Mouse (Mus musculus) MEL (cell line): ENCODE data around the gene 6430548M08Rik. TPM values are rescaled to one million over a fixed set of nuclear protein-coding genes. Genes with fewer than 3 reads are reported as not detected.

ENCODE experiments used
- DNase-seq: peaks from one replicate; pipeline ENCODE4 v3.0.0; 2011; ENCODE audit warnings: low read depth, low spot score
- H3K27ac ChIP-seq: 2 replicates; pipeline ENCODE4 v1.5.1; 2012; ENCODE audit warnings: low read depth, mild to moderate bottlenecking, control low read depth, low read length, moderate library complexity; ENCODE audit not compliant: control insufficient read depth
- H3K27me3 ChIP-seq, 2 experiments: fragments of 150-350 bp in 1 of 2; sonication (generic) in 1 of 2; 2 replicates each; pipeline ENCODE4 v1.6.1; 2012; ENCODE audit warnings: low read length in 2 of 2, mild to moderate bottlenecking in 2 of 2, improper control_type of control experiment in 1 of 2, moderate library complexity in 1 of 2; ENCODE audit not compliant: insufficient read depth in 2 of 2, control insufficient read depth in 1 of 2
- H3K36me3 ChIP-seq, 2 experiments: 2 replicates each; pipeline ENCODE4 v1.6.1; 2012 to 2014; ENCODE audit warnings: low read length in 2 of 2, improper control_type of control experiment in 1 of 2, inconsistent platforms in 1 of 2, mild to moderate bottlenecking in 1 of 2; ENCODE audit not compliant: insufficient read depth in 2 of 2, control insufficient read depth in 1 of 2
- H3K4me1 ChIP-seq, 2 experiments: fragments of 150-350 bp in 1 of 2; sonication (generic) in 1 of 2; 2 replicates each; pipeline ENCODE4 v1.6.1; 2012; ENCODE audit warnings: low read length in 2 of 2, improper control_type of control experiment in 1 of 2, mild to moderate bottlenecking in 1 of 2; ENCODE audit not compliant: insufficient read depth in 2 of 2, control insufficient read depth in 1 of 2
- H3K4me3 ChIP-seq, 2 experiments: fragments of 150-350 bp in 1 of 2; sonication (generic) in 1 of 2; 2 replicates each; pipeline ENCODE4 v1.5.1; 2012; ENCODE audit warnings: low read depth in 2 of 2, low read length in 2 of 2, mild to moderate bottlenecking in 2 of 2, moderate library complexity in 2 of 2, control low read depth in 1 of 2, improper control_type of control experiment in 1 of 2; ENCODE audit not compliant: control insufficient read depth in 1 of 2, insufficient read depth in 1 of 2
- H3K79me2 ChIP-seq: 2 replicates; pipeline ENCODE4 v1.6.1; 2012; ENCODE audit warnings: mild to moderate bottlenecking, low read length, moderate library complexity; ENCODE audit not compliant: control insufficient read depth, poor library complexity, insufficient read depth
- H3K9ac ChIP-seq: 2 replicates; pipeline ENCODE4 v1.6.1; 2012; ENCODE audit warnings: low read depth, mild to moderate bottlenecking, control low read depth, low read length, moderate library complexity; ENCODE audit not compliant: control insufficient read depth, poor library complexity, severe bottlenecking
- H3K9me3 ChIP-seq: fragments of 150-350 bp; sonication (generic); replicated peaks from 2 replicates; pipeline ENCODE4 v1.6.1; 2012; ENCODE audit warnings: mild to moderate bottlenecking, low read length, improper control_type of control experiment, moderate library complexity; ENCODE audit not compliant: insufficient read depth
- BHLHE40 ChIP-seq: IDR thresholded peaks from 2 replicates; pipeline ENCODE4 v1.6.1; 2012; ENCODE audit warnings: low read depth, mild to moderate bottlenecking, inconsistent platforms, low read length, improper control_type of control experiment, borderline replicate concordance
- CHD1 ChIP-seq: IDR thresholded peaks from 2 replicates; pipeline ENCODE4 v1.6.1; 2012; ENCODE audit warnings: low read depth, mild to moderate bottlenecking, inconsistent platforms, low read length, improper control_type of control experiment
- CHD2 ChIP-seq: IDR thresholded peaks from 2 replicates; pipeline ENCODE4 v1.6.1; 2011; ENCODE audit warnings: low read length, improper control_type of control experiment
- CTCF ChIP-seq, 3 experiments: IDR thresholded peaks in 2 of 3; conservative IDR thresholded peaks in 1 of 3; 2 replicates each; pipeline ENCODE4 v1.5.1; 2011 to 2012; ENCODE audit warnings: low read length in 3 of 3, low read depth in 2 of 3, mild to moderate bottlenecking in 2 of 3, improper control_type of control experiment in 1 of 3, inconsistent platforms in 1 of 3, mixed read lengths in 1 of 3, moderate library complexity in 1 of 3; ENCODE audit not compliant: control insufficient read depth in 1 of 3, insufficient read depth in 1 of 3, poor library complexity in 1 of 3, severe bottlenecking in 1 of 3
- ELF1 ChIP-seq: IDR thresholded peaks from 2 replicates; pipeline ENCODE4 v1.6.1; 2014; ENCODE audit warnings: low read depth, mild to moderate bottlenecking, inconsistent platforms, low read length, improper control_type of control experiment, moderate library complexity
- EP300 ChIP-seq, 2 experiments: IDR thresholded peaks; 2 replicates each; pipeline ENCODE4 v1.6.1; 2011; ENCODE audit warnings: improper control_type of control experiment in 2 of 2, low read length in 2 of 2, low read depth in 1 of 2, mild to moderate bottlenecking in 1 of 2
- ETS1 ChIP-seq: IDR thresholded peaks from 2 replicates; pipeline ENCODE4 v1.6.1; 2012; ENCODE audit warnings: low read depth, mild to moderate bottlenecking, inconsistent platforms, low read length, improper control_type of control experiment, moderate library complexity
- GATA1 ChIP-seq: IDR thresholded peaks from 2 replicates; pipeline ENCODE4 v1.6.1; 2011; ENCODE audit warnings: low read depth, low read length, improper control_type of control experiment
- HCFC1 ChIP-seq: IDR thresholded peaks from 2 replicates; pipeline ENCODE4 v1.6.1; 2012; ENCODE audit warnings: low read depth, mild to moderate bottlenecking, inconsistent platforms, low read length, improper control_type of control experiment, moderate library complexity
- KAT2A ChIP-seq: conservative IDR thresholded peaks from 2 replicates; pipeline ENCODE4 v1.6.1; 2012; ENCODE audit warnings: low read depth, low read length, improper control_type of control experiment, inconsistent platforms
- MAFK ChIP-seq: IDR thresholded peaks from 2 replicates; pipeline ENCODE4 v1.6.1; 2011; ENCODE audit warnings: low read depth, mild to moderate bottlenecking, low read length, improper control_type of control experiment, borderline replicate concordance
- MEF2A ChIP-seq: IDR thresholded peaks from 2 replicates; pipeline ENCODE4 v1.6.1; 2014; ENCODE audit warnings: low read depth, mild to moderate bottlenecking, inconsistent platforms, low read length, improper control_type of control experiment; ENCODE audit not compliant: poor library complexity, insufficient replicate concordance, severe bottlenecking; ENCODE audit errors: extremely low read depth
- POLR2AphosphoS2 ChIP-seq: IDR thresholded peaks from 2 replicates; pipeline ENCODE4 v1.6.1; 2011; ENCODE audit warnings: low read length, improper control_type of control experiment
- POLR2AphosphoS5 ChIP-seq: IDR thresholded peaks from 2 replicates; pipeline ENCODE4 v1.6.1; 2012; ENCODE audit warnings: low read depth, borderline replicate concordance, mild to moderate bottlenecking, inconsistent platforms, low read length, moderate library complexity, mixed read lengths
- RAD21 ChIP-seq: IDR thresholded peaks from 2 replicates; pipeline ENCODE4 v1.6.1; 2011; ENCODE audit warnings: mild to moderate bottlenecking, low read depth, low read length, improper control_type of control experiment
- SIN3A ChIP-seq: IDR thresholded peaks from 2 replicates; pipeline ENCODE4 v1.6.1; 2012; ENCODE audit warnings: low read length, improper control_type of control experiment, inconsistent platforms
- SMC3 ChIP-seq: IDR thresholded peaks from 2 replicates; pipeline ENCODE4 v1.6.1; 2011; ENCODE audit warnings: low read depth, low read length, improper control_type of control experiment
- TCF12 ChIP-seq: IDR thresholded peaks from 2 replicates; pipeline ENCODE4 v1.6.1; 2014; ENCODE audit warnings: low read depth, mild to moderate bottlenecking, inconsistent platforms, low read length, improper control_type of control experiment, moderate library complexity
- UBTF ChIP-seq: IDR thresholded peaks from 2 replicates; pipeline ENCODE4 v1.6.1; 2012; ENCODE audit warnings: low read depth, mild to moderate bottlenecking, inconsistent platforms, low read length, improper control_type of control experiment, moderate library complexity, borderline replicate concordance; ENCODE audit not compliant: insufficient read depth
- USF1 ChIP-seq: IDR thresholded peaks from 2 replicates; pipeline ENCODE4 v1.6.1; 2014; ENCODE audit warnings: low read depth, mild to moderate bottlenecking, inconsistent platforms, low read length, improper control_type of control experiment, moderate library complexity
- USF2 ChIP-seq, 2 experiments: IDR thresholded peaks; 2 replicates each; pipeline ENCODE4 v1.6.1; 2011 to 2012; ENCODE audit warnings: improper control_type of control experiment in 2 of 2, low read length in 2 of 2, borderline replicate concordance in 1 of 2, inconsistent platforms in 1 of 2, low read depth in 1 of 2, mild to moderate bottlenecking in 1 of 2; ENCODE audit not compliant: insufficient read depth in 1 of 2
- polyA plus RNA-seq, 2 experiments: library from polyadenylated mRNA; stranded (reverse) in 1 of 2; unstranded in 1 of 2; fragments of >175 nt in 1 of 2; fragments of >200 nt in 1 of 2; gene quantifications; 2 replicates each; pipeline versions ENCODE4 v1.2.1 to v1.2.4; 2012; ENCODE audit warnings: low replicate concordance in 2 of 2, low read depth in 1 of 2; ENCODE audit not compliant: insufficient read length in 2 of 2, insufficient read depth in 1 of 2, missing spikeins in 1 of 2
- total RNA-seq: library from RNA; depleted of rRNA; stranded (reverse); fragments of 300-350 nt; gene quantifications from 2 replicates; pipeline ENCODE4 v1.2.3, GENCODE M21; 2012

Gene 6430548M08Rik
- total and polyA plus RNA-seq, 3 experiments = 0.96 to 1.9 TPM; not detected in 1

DNA sequence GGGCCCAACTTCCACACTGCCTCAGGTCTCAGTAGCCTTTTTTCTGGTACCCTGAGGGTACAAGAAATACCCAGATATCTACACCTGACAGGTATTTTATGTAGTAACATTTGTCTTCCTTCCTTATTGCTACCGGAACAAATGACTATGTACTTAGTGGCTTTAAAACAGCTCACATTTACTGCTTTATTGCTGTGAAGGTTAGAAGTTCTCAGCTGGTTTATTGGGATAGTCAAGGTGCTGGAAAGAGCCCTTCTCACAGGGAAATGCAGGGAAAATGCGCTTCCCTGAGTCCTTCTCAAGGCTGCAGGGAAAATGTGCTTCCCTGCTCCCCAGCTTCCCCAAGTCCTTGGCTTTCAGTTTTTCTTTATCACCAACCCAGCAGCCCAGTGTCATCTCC lies 25.0 kb downstream of the 6430548M08Rik start:
- no peak for DNase-seq
- H3K79me2 ChIP-seq = no peaks in the 10 kb centered on the region
- no peak overlapping the region for H3K9ac ChIP-seq
- no peak overlapping the region for H3K27ac ChIP-seq
- no peak overlapping the region for H3K4me3 ChIP-seq
- no peaks in the 10 kb centered on the region for H3K4me1 ChIP-seq
- no peaks in the 10 kb centered on the region for H3K9me3 ChIP-seq
- no peak for TF ChIP-seq USF1
- no peak for TF ChIP-seq TCF12
- no peaks in the 10 kb centered on the region for H3K27me3 ChIP-seq
- no peaks in the 10 kb centered on the region for H3K36me3 ChIP-seq

- Histone ChIP-seq H3K27me3 (no peaks in the 10 kb centered on the region), H3K36me3 (no peaks in the 10 kb centered on the region), H3K9me3 (no peaks in the 10 kb centered on the region), H3K9ac (no peak overlapping the region), H3K79me2 (no peaks in the 10 kb centered on the region), H3K4me3 (no peak overlapping the region), H3K27ac (no peak overlapping the region), H3K4me1 (no peaks in the 10 kb centered on the region)
- DNase-seq = no peak
- TF ChIP-seq SMC3 (no peak), BHLHE40 (no peak), MAFK (no peak), KAT2A (no peak), UBTF (no peak), SIN3A (no peak), CTCF (IDR thresholded peaks at IDR 0.05 in 2 of 3, conservative IDR thresholded peaks at IDR 0.05 in 1 of 3; ENCODE audit: control insufficient read depth in 1 of 3, insufficient read depth in 1 of 3, low read depth in 2 of 3, low read length in 3 of 3, poor library complexity in 1 of 3, severe bottlenecking in 1 of 3) (no peak), MEF2A (no peak), ETS1 (no peak), POLR2AphosphoS2 (no peak), RAD21 (no peak), EP300 (IDR thresholded peaks at IDR 0.05; ENCODE audit: low read depth in 1 of 2, low read length in 2 of 2) (no peak), HCFC1 (no peak), CHD2 (no peak), ELF1 (no peak), POLR2AphosphoS5 (no peak), USF2 (IDR thresholded peaks at IDR 0.05; ENCODE audit: borderline replicate concordance in 1 of 2, insufficient read depth in 1 of 2, low read depth in 1 of 2, low read length in 2 of 2) (no peak), GATA1 (no peak), CHD1 (no peak)
These were observed 26.8 kb downstream of the 6430548M08Rik start for GRCm38 (mm10) chr8:120140769-120141168.
